Mouse (Mus musculus): ENCODE results near the gene Zpbp2.

DNA sequence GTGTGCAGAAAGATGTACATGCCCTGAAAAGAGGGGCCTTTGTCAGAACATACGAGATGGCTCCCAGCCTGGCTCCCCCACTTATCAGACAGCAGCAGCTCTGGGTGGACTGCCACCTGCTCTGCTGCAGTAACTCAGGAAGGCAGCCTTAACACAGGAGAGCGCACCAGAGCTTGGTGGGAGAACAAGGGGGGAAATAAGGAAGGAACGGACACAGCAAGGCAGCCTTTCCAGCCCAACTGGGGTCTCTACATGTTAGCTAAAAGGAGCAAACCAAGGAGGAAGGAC, 32.3 kb downstream of the Zpbp2 start:
- TF ChIP-seq CTCF (IDR thresholded peaks at IDR 0.05; ENCODE audit: insufficient read depth, low read length) (no peak), POLR2A (IDR thresholded peaks at IDR 0.05; ENCODE audit: borderline replicate concordance, extremely low read depth, low read depth, low read length) (no peak)

Measured in lung, adult 2 months (tissue).